Mouse (Mus musculus) ES-E14 (cell line): ENCODE data around the gene D5Ertd579e.

Experiments used
- CHD2 ChIP-seq: IDR thresholded peaks from 2 replicates; pipeline ENCODE4 v1.6.1; 2014; ENCODE audit warnings: mild to moderate bottlenecking, low read depth, low read length, inconsistent platforms
- HCFC1 ChIP-seq: IDR thresholded peaks from 2 replicates; pipeline ENCODE4 v1.6.1; 2012; ENCODE audit warnings: low read length, inconsistent platforms, borderline replicate concordance; ENCODE audit not compliant: insufficient read depth

DNA sequence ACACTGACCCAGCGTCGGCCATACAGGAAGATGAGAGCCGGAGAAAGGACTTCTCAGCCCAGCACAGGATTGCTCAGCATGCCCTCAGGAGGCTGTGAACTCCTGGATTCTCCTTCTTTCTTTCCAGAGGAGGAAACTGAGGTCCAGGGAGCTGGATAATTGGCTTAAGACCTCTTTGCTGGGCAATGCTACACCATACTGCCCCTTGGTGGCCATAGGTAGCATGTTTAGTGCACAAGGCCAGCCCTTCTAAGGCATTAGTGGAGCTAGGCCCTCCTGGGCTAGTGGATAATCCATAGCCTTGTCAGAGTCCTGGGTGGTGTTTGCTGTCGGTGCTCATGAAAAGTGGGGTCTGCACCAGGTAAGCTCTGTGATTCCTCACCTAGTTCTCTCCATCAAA lies 44.0 kb upstream of the D5Ertd579e start:
- TF ChIP-seq CHD2 (no peak), HCFC1 (no peak)
